Mouse (Mus musculus) spleen, adult 2 months (tissue): Measurements from ENCODE around the gene Wdr70. TPM values are rescaled to one million over a fixed set of nuclear protein-coding genes. Genes with fewer than 3 reads are reported as not detected.

Source experiments
- DNase-seq, 2 experiments: peaks; one replicate each; pipeline versions ENCODE4 v3.0.0 to v3.0.0-alpha.2; 2012 to 2021; ENCODE audit warnings: low spot score in 2 of 2, low read depth in 1 of 2
- H3K27ac ChIP-seq: fragments of 200-500 bp; 2 replicates; pipeline ENCODE4 v1.5.1; 2012; ENCODE audit warnings: low read length, inconsistent platforms; ENCODE audit not compliant: insufficient read depth
- H3K27me3 ChIP-seq: fragments of 200-500 bp; 2 replicates; pipeline ENCODE4 v1.6.1; 2012; ENCODE audit warnings: mild to moderate bottlenecking, moderate library complexity, low read length, inconsistent platforms; ENCODE audit not compliant: control insufficient read depth, insufficient read depth
- H3K36me3 ChIP-seq: fragments of 200-500 bp; 2 replicates; pipeline ENCODE4 v1.6.1; 2012; ENCODE audit warnings: mild to moderate bottlenecking, low read length, inconsistent platforms; ENCODE audit not compliant: control insufficient read depth, insufficient read depth
- H3K4me1 ChIP-seq: fragments of 200-500 bp; 2 replicates; pipeline ENCODE4 v1.6.1; 2011; ENCODE audit warnings: inconsistent platforms; ENCODE audit not compliant: control insufficient read depth, insufficient read depth, insufficient read length
- H3K4me3 ChIP-seq: fragments of 200-500 bp; 2 replicates; pipeline ENCODE4 v1.5.1; 2011; ENCODE audit warnings: mild to moderate bottlenecking, inconsistent platforms; ENCODE audit not compliant: insufficient read depth, insufficient read length; ENCODE audit errors: extremely low read depth
- CTCF ChIP-seq: fragments of 200-500 bp; IDR thresholded peaks from 2 replicates; pipeline ENCODE4 v1.5.1; 2011; ENCODE audit warnings: mild to moderate bottlenecking, inconsistent platforms; ENCODE audit not compliant: insufficient read depth, insufficient read length, insufficient replicate concordance; ENCODE audit errors: extremely low read depth
- POLR2A ChIP-seq: fragments of 200-500 bp; IDR thresholded peaks from 2 replicates; pipeline ENCODE4 v1.6.1; 2011; ENCODE audit warnings: low read depth, low read length, inconsistent platforms
- WGBS: fragments of 180-500 bp; shearing (Covaris S2); methylation state at CpG from one replicate; pipeline ENCODE4 v1.1.7; 2018; 5-methylcytosine and 5-hydroxymethylcytosine counted together
- polyA plus RNA-seq: library from polyadenylated mRNA; depleted of rRNA; stranded (reverse); fragments of >200 nt; gene quantifications from 2 replicates; pipeline ENCODE4 v1.2.3, GENCODE M21; 2012

Wdr70 gene
- polyA plus RNA-seq, 1 experiment = 6.6 TPM

GRCm38 (mm10) chr15:7998843-7999546 lies 100.0 kb downstream of the Wdr70 start:
- no peaks in the 10 kb centered on the region for H3K4me1 ChIP-seq
- H3K36me3 ChIP-seq = no peaks in the 10 kb centered on the region
- no peak overlapping the region for H3K4me3 ChIP-seq
- no peak overlapping the region for H3K27ac ChIP-seq
- H3K27me3 ChIP-seq = no peaks in the 10 kb centered on the region
- TF ChIP-seq CTCF (no peak), POLR2A (no peak)
- 41% methylated on average over 14 of the region's 14 CpGs for WGBS
- DNase-seq = no peak

- H3K27ac ChIP-seq = no peak overlapping the region
- no peaks in the 10 kb centered on the region for H3K27me3 ChIP-seq
- TF ChIP-seq CTCF = no peak
- no peak for TF ChIP-seq POLR2A
- H3K36me3 ChIP-seq = no peaks in the 10 kb centered on the region
- DNase-seq = no peak
- H3K4me3 ChIP-seq = no peak overlapping the region
- H3K4me1 ChIP-seq = no peaks in the 10 kb centered on the region
- WGBS = 66% methylated on average over 2 of the region's 2 CpGs
These were observed 100.9 kb downstream of the Wdr70 start for GRCm38 (mm10) chr15:7998095-7998494.

- TF ChIP-seq CTCF = no peak
- no peak for TF ChIP-seq POLR2A
- no peak overlapping the region for H3K4me3 ChIP-seq
- no peaks in the 10 kb centered on the region for H3K27me3 ChIP-seq
- H3K36me3 ChIP-seq = no peaks in the 10 kb centered on the region
- no peaks in the 10 kb centered on the region for H3K4me1 ChIP-seq
- H3K27ac ChIP-seq = no peak overlapping the region
- DNase-seq = no peak
- WGBS = 89% methylated on average over 6 of the region's 6 CpGs
These were observed 105.3 kb downstream of the Wdr70 start for GRCm38 (mm10) chr15:7993721-7994120.

GRCm38 (mm10) chr15:7990101-7990500 lies 108.9 kb downstream of the Wdr70 start:
- TF ChIP-seq POLR2A (no peak), CTCF (no peak)
- H3K4me1 ChIP-seq = no peaks in the 10 kb centered on the region
- H3K27ac ChIP-seq = no peak overlapping the region

GRCm38 (mm10) chr15:7987374-7987773 lies 111.6 kb downstream of the Wdr70 start:
- TF ChIP-seq CTCF (no peak), POLR2A (no peak)
- DNase-seq = peak in 1 of 2 experiments; percentile 21
- 89% methylated on average over 8 of the region's 8 CpGs for WGBS
- Histone ChIP-seq H3K36me3 (no peaks in the 10 kb centered on the region), H3K27ac (no peak overlapping the region), H3K27me3 (no peaks in the 10 kb centered on the region), H3K4me3 (no peak overlapping the region), H3K4me1 (no peaks in the 10 kb centered on the region)

More at GRCm38 (mm10) chr15:7990101-7990500, 108.9 kb downstream of the Wdr70 start:
- no peak overlapping the region for H3K4me3 ChIP-seq
- no peaks in the 10 kb centered on the region for H3K36me3 ChIP-seq
- no peaks in the 10 kb centered on the region for H3K27me3 ChIP-seq
- DNase-seq = no peak

- Histone ChIP-seq H3K36me3 (no peaks in the 10 kb centered on the region), H3K4me3 (no peak overlapping the region), H3K27ac (no peak overlapping the region), H3K4me1 (no peaks in the 10 kb centered on the region), H3K27me3 (no peaks in the 10 kb centered on the region)
- no peak for DNase-seq
- whole genome bisulfite sequencing = 95% methylated on average over 6 of the region's 6 CpGs
- no peak for TF ChIP-seq POLR2A
- TF ChIP-seq CTCF = no peak
These were observed 112.7 kb downstream of the Wdr70 start for GRCm38 (mm10) chr15:7986274-7986673.

- peaks cover 2% of the 10 kb centered on the region; the same call in 1 of the 2 replicates for H3K36me3 ChIP-seq
- 62% methylated on average over 1 of the region's 1 CpGs for WGBS
These were observed 120.4 kb downstream of the Wdr70 start for GRCm38 (mm10) chr15:7978640-7979039.

More at GRCm38 (mm10) chr15:7978640-7979039, 120.4 kb downstream of the Wdr70 start:
- Histone ChIP-seq H3K27ac (no peak overlapping the region), H3K4me3 (no peak overlapping the region), H3K27me3 (no peaks in the 10 kb centered on the region), H3K4me1 (peaks cover 5% of the 10 kb centered on the region; the same call in 1 of the 2 replicates)
- no peak for DNase-seq
- TF ChIP-seq POLR2A (no peak), CTCF (no peak)
